Mouse (Mus musculus) heart, embryonic 12.5 days (tissue): ENCODE data around the gene Gm37240. TPM values are rescaled to one million over a fixed set of nuclear protein-coding genes. Genes with fewer than 3 reads are reported as not detected.
"Not testable (repeated sequence)": the region's sequence is repeated elsewhere in the genome, so short reads cannot be mapped to it uniquely, and the experiment has no call there.

Source experiments
- ATAC-seq: fragments of 200-750 bp; cut with Nextera tagmentation; 2 replicates; pipeline ENCODE4 v1.8.0; 2017; ENCODE audit warnings: moderate TSS enrichment, moderate library complexity; ENCODE audit not compliant: insufficient number of reproducible peaks, low FRiP score
- H3K27ac ChIP-seq: fragments of 300-500 bp; sonication (generic); 2 replicates; pipeline ENCODE4 v1.5.1; 2016; ENCODE audit warnings: mild to moderate bottlenecking, moderate library complexity; ENCODE audit not compliant: poor library complexity, severe bottlenecking
- H3K27me3 ChIP-seq: fragments of 300-500 bp; sonication (generic); replicated peaks from 2 replicates; pipeline ENCODE4 v1.6.1; 2016; ENCODE audit warnings: mild to moderate bottlenecking, moderate library complexity
- H3K36me3 ChIP-seq: fragments of 300-500 bp; sonication (generic); 2 replicates; pipeline ENCODE4 v1.6.1; 2016; ENCODE audit warnings: mild to moderate bottlenecking, moderate library complexity
- H3K4me1 ChIP-seq: fragments of 300-500 bp; sonication (generic); replicated peaks from 2 replicates; pipeline ENCODE4 v1.6.1; 2016; ENCODE audit warnings: mild to moderate bottlenecking
- H3K4me2 ChIP-seq: fragments of 300-500 bp; sonication (generic); 2 replicates; pipeline ENCODE4 v1.6.1; 2016; ENCODE audit warnings: mild to moderate bottlenecking, moderate library complexity
- H3K4me3 ChIP-seq: fragments of 300-500 bp; sonication (generic); 2 replicates; pipeline ENCODE4 v1.5.1; 2016; ENCODE audit warnings: mild to moderate bottlenecking
- H3K9ac ChIP-seq: fragments of 300-500 bp; sonication (generic); 2 replicates; pipeline ENCODE4 v1.6.1; 2016; ENCODE audit warnings: mild to moderate bottlenecking, moderate library complexity
- H3K9me3 ChIP-seq: fragments of 300-500 bp; sonication (generic); replicated peaks from 2 replicates; pipeline ENCODE4 v1.6.1; 2016; ENCODE audit warnings: mild to moderate bottlenecking, moderate library complexity
- WGBS: fragments of 180-500 bp; shearing (Covaris S2); methylation state at CpG from one replicate; pipeline ENCODE4 v1.1.7; 2016; 5-methylcytosine and 5-hydroxymethylcytosine counted together
- polyA plus RNA-seq: library from polyadenylated mRNA; unstranded; fragments of >200 nt; fragmentation: Nextera tagmentation; extraction: Ambion mirVana; gene quantifications from 2 replicates; pipeline ENCODE4 v1.2.1, GENCODE M21; 2016

Gene Gm37240
- polyA plus RNA-seq, 1 experiment from 2014 or later = 4.6 TPM

DNA sequence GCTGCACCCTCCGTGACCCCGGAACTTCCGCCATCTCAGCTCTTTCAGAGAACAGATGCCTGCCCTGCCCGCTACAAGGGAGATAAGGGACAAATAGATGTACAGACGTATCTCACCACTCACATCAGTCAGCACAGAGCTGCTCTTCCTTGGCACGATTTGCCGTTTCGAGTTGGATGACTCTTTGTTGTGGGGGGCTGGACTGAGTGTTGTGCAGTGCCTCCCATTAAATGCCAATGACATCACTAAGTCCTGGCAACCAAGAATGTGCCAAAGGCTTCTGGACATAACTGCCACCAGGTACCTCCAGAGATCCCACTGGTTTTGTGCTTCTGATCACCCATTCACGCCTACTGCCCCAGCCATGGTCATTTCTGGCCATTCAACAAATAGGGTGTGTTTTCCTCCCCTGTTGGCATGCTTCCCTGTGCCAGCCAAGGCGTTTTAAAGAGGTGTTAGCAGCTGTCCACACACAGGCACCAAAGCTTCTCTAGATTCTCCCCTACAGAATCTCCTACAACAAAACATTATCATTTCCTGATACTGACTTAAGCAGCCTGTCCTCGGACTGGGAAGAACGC, 1233.0 kb downstream of the Gm37240 start:
- Histone ChIP-seq H3K27me3 (peaks cover 5% of the 10 kb centered on the region; the same call in 1 of the 2 replicates), H3K27ac (peak overlapping the region; percentile 59), H3K36me3 (no peaks in the 10 kb centered on the region), H3K9ac (no peak overlapping the region), H3K4me2 (peak overlapping the region; percentile 61), H3K4me1 (peaks cover 34% of the 10 kb centered on the region), H3K4me3 (peak overlapping the region; percentile 24), H3K9me3 (peaks cover 6% of the 10 kb centered on the region)
- 4% methylated on average over 12 of the region's 12 CpGs for WGBS
- peak; percentile 39; the same call in 1 of the 2 replicates for ATAC-seq

GRCm38 (mm10) chr3:84653557-84654245, 1233.6 kb downstream of the Gm37240 start:
- Histone ChIP-seq H3K4me2 (peak overlapping the region; percentile 61), H3K4me1 (peaks cover 34% of the 10 kb centered on the region), H3K27ac (peak overlapping the region; percentile 65), H3K4me3 (peak overlapping the region; percentile 24), H3K9me3 (peaks cover 2% of the 10 kb centered on the region), H3K27me3 (peaks cover 5% of the 10 kb centered on the region; the same call in 1 of the 2 replicates), H3K36me3 (no peaks in the 10 kb centered on the region), H3K9ac (no peak overlapping the region)
- no peak for ATAC-seq
- WGBS = 9% methylated on average over 14 of the region's 14 CpGs

- Histone ChIP-seq H3K4me2 (peak overlapping the region; percentile 61), H3K9me3 (no peaks in the 10 kb centered on the region), H3K4me1 (peaks cover 34% of the 10 kb centered on the region), H3K27ac (peak overlapping the region; percentile 84), H3K4me3 (no peak overlapping the region), H3K27me3 (peaks cover 5% of the 10 kb centered on the region; the same call in 1 of the 2 replicates), H3K9ac (no peak overlapping the region), H3K36me3 (no peaks in the 10 kb centered on the region)
- ATAC-seq = peak; percentile 74
- 62% methylated on average over 12 of the region's 12 CpGs for WGBS
Measured at GRCm38 (mm10) chr3:84652643-84653556, 1234.4 kb downstream of the Gm37240 start.

- ATAC-seq = no peak
- H3K9ac ChIP-seq = no peak overlapping the region
- H3K36me3 ChIP-seq = no peaks in the 10 kb centered on the region
- no peak overlapping the region for H3K4me3 ChIP-seq
- H3K4me1 ChIP-seq = peaks cover 32% of the 10 kb centered on the region
- no peaks in the 10 kb centered on the region; the same call in 1 of the 2 replicates for H3K27me3 ChIP-seq
- no peak overlapping the region for H3K27ac ChIP-seq
- 76% methylated on average over 12 of the region's 12 CpGs for WGBS
- no peaks in the 10 kb centered on the region for H3K9me3 ChIP-seq
- H3K4me2 ChIP-seq = no peak overlapping the region
Measured at GRCm38 (mm10) chr3:84649578-84650327, 1237.6 kb downstream of the Gm37240 start.

- H3K27me3 ChIP-seq, H3K36me3 ChIP-seq, H3K27ac ChIP-seq, ATAC-seq, H3K9me3 ChIP-seq, H3K4me2 ChIP-seq, H3K9ac ChIP-seq, H3K4me3 ChIP-seq: not testable (repeated sequence)
- H3K4me1 ChIP-seq = peaks cover 17% of the 10 kb centered on the region
- 74% methylated on average over 4 of the region's 4 CpGs for WGBS
Measured at GRCm38 (mm10) chr3:84648069-84648468, 1239.2 kb downstream of the Gm37240 start.

DNA sequence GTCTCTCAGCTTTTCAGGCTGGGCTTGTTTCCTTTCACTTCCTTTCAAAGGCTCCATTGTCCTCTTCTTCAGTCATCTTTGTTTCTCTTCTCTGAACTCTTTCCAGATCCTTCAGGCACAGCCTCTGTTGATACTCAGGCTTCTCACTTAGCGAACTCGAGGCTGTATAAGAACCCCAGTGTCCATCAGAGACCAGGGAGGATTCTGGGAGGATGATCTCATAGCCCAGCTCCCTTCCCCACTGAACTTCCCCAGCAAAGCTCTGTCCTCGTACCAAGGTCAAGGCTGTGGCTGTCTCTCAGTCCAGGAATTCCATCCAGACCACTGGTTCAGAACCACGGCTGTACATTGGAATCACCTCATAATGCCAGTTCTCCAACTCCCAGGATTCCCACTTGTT, 1239.7 kb downstream of the Gm37240 start:
- H3K36me3 ChIP-seq = no peaks in the 10 kb centered on the region
- H3K27me3 ChIP-seq = no peaks in the 10 kb centered on the region; the same call in 1 of the 2 replicates
- WGBS = 26% methylated on average over 4 of the region's 4 CpGs
- H3K4me3 ChIP-seq = no peak overlapping the region
- 0 out of 2 replicates have a peak, but pooled peaks have one; percentile 45 for ATAC-seq
- peak overlapping the region; percentile 46 for H3K27ac ChIP-seq
- no peak overlapping the region for H3K9ac ChIP-seq
- peaks cover 13% of the 10 kb centered on the region; the same call in 1 of the 2 replicates for H3K4me1 ChIP-seq
- H3K4me2 ChIP-seq = 0 out of 2 replicates have a peak overlapping the region, but pooled peaks have one; percentile 6
- no peaks in the 10 kb centered on the region for H3K9me3 ChIP-seq

DNA sequence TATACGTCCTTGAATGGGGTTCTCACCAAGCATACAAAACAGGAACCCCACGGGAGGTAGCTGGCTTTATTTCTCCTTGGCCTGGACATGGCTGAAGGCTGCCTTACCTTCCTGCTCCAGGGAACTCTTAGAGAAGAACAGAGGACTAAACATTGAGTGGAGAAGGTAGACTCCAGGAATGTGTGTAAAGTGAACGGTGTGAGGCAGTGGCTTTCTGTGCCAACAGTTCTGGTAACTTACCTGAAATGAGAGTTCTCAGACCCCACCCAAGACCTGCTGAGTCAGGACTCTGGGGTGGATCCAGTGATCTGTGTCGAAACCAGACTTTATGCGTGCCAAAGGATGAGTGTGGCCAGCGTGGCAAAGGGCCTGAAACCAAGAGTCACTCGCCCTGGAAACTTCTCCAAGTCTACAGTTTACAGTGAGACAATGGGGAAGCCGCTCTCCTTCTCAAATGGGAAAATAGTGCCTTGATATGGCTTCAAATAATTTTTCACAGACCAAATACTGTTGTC, 1240.9 kb downstream of the Gm37240 start:
- H3K4me2 ChIP-seq = no peak overlapping the region
- H3K9ac ChIP-seq = no peak overlapping the region
- no peak overlapping the region for H3K27ac ChIP-seq
- peaks cover 7% of the 10 kb centered on the region; the same call in 1 of the 2 replicates for H3K4me1 ChIP-seq
- no peaks in the 10 kb centered on the region for H3K36me3 ChIP-seq
- H3K27me3 ChIP-seq = no peaks in the 10 kb centered on the region
- H3K9me3 ChIP-seq = no peaks in the 10 kb centered on the region
- H3K4me3 ChIP-seq = no peak overlapping the region
- WGBS = 80% methylated on average over 8 of the region's 8 CpGs
- ATAC-seq = no peak

DNA sequence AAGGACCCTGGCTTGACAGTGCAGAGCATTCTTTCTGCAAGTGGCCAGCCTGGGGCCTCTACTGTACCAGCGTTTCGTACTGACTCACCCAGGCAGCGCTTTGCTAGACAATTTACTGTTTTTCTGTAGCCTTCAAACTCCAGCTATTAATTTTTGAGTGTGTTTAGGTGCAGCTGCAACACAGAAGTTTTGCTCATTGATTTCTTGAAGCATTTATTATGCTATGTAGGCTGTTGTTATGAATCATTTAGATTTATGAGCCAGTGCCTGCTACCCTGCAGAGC, 1241.4 kb downstream of the Gm37240 start:
- WGBS = 83% methylated on average over 3 of the region's 3 CpGs
- no peak overlapping the region for H3K27ac ChIP-seq
- H3K4me1 ChIP-seq = peaks cover 7% of the 10 kb centered on the region; the same call in 1 of the 2 replicates
- no peak overlapping the region for H3K4me3 ChIP-seq
- ATAC-seq = no peak
- H3K36me3 ChIP-seq = no peaks in the 10 kb centered on the region
- no peaks in the 10 kb centered on the region for H3K9me3 ChIP-seq
- no peak overlapping the region for H3K4me2 ChIP-seq
- no peaks in the 10 kb centered on the region for H3K27me3 ChIP-seq
- H3K9ac ChIP-seq = no peak overlapping the region

DNA sequence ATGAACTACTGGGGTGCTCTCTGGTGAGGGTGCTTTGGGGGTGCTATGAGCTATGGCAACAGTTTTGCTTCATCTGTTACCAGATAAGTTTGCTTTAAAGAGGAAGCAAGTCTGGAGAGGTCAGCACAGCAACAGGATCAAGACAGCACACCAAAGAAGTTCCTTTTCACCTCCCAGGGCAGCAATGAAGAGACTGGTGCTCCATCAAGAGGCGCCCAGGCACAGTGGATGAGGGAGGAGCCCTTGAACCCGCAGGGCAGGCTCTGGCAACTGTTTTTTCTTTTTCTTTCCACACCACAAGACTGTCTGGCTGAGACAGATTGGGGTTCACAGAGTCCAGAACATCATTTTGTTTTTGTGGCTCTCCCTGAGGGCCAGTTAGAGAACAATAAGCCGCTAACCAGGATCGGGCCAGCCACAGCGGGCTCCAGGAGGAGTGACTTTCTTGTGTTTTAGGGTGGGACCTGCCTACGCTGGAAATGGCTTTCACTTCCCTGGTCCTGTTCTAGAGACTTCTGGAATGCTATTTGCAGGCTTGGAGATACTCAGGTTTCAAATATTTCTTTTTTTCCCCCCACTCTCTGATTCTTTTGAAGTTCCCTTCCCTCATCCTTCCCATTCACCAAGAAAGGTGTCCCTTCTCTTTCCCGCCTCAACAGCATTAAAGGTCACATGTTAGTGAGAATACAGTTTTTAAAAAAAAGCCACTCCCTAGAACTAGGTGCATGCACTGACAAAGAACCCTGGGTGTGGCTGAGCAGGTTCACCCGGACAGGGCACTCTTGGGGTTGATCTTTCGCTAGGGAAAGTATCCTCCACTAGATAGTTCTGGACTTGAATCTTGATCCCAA, 1241.9 kb downstream of the Gm37240 start:
- Histone ChIP-seq H3K4me3 (no peak overlapping the region), H3K4me1 (peaks cover 9% of the 10 kb centered on the region), H3K27me3 (no peaks in the 10 kb centered on the region), H3K9me3 (no peaks in the 10 kb centered on the region), H3K36me3 (no peaks in the 10 kb centered on the region), H3K27ac (no peak overlapping the region), H3K9ac (no peak overlapping the region), H3K4me2 (no peak overlapping the region)
- ATAC-seq = no peak
- 76% methylated on average over 9 of the region's 9 CpGs for WGBS

DNA sequence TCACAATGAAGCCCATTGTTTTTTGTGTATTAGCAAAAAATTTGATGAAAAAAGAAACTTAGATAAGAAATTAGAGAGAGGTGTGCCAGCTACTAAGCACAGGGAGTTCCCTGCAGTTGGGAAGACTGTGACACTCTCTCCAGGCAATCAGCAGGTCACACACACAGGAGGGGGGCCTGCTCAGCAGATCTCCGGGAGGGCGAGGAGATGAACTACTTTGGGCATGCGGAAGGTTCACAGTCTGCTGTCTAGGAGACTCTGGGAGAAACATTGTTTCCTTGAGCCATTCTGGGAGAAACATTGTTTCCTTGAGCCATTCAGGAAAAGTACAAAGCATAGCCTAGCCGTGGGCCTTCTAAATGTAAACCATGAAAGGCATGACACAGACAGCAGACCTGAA, 1244.4 kb downstream of the Gm37240 start:
- Histone ChIP-seq H3K4me2 (no peak overlapping the region), H3K27me3 (no peaks in the 10 kb centered on the region), H3K9ac (no peak overlapping the region), H3K9me3 (no peaks in the 10 kb centered on the region), H3K36me3 (no peaks in the 10 kb centered on the region), H3K4me3 (no peak overlapping the region), H3K27ac (no peak overlapping the region), H3K4me1 (peaks cover 26% of the 10 kb centered on the region)
- 42% methylated on average over 4 of the region's 4 CpGs for WGBS
- no peak for ATAC-seq
